Mouse (Mus musculus) kidney, postnatal 4 days (tissue): ENCODE data around the gene Cdkn2aipnl.

Experiments used
- DNase-seq, 2 experiments: peaks; one replicate each; pipeline ENCODE4 v3.0.0; 2021; ENCODE audit warnings: mixed read lengths in 2 of 2

Gene Cdkn2aipnl

GRCm38 (mm10) chr11:51949155-51949840 lies 18.2 kb upstream of the Cdkn2aipnl start:
- DNase-seq: no peak

- no peak for DNase-seq
Measured at GRCm38 (mm10) chr11:51949919-51950318, 17.5 kb upstream of the Cdkn2aipnl start.

- DNase-seq: peak; percentile 10 to 40
Measured at GRCm38 (mm10) chr11:51951861-51952420, 15.5 kb upstream of the Cdkn2aipnl start.

GRCm38 (mm10) chr11:51956112-51956511 lies 11.3 kb upstream of the Cdkn2aipnl start:
- no peak for DNase-seq

GRCm38 (mm10) chr11:51957760-51958159 lies 9.7 kb upstream of the Cdkn2aipnl start:
- DNase-seq: peak in 1 of 2 experiments; percentile 12

- no peak for DNase-seq
Measured at GRCm38 (mm10) chr11:51959511-51959910, 8.0 kb upstream of the Cdkn2aipnl start.

- DNase-seq: no peak
Measured at GRCm38 (mm10) chr11:51960061-51960460, 7.4 kb upstream of the Cdkn2aipnl start.

- DNase-seq: peak in 1 of 2 experiments; percentile 37
Measured at GRCm38 (mm10) chr11:51960967-51961471, 6.4 kb upstream of the Cdkn2aipnl start.

- DNase-seq: no peak
Measured at GRCm38 (mm10) chr11:51961761-51962160, 5.7 kb upstream of the Cdkn2aipnl start.

GRCm38 (mm10) chr11:51962277-51962676 lies 5.2 kb upstream of the Cdkn2aipnl start:
- no peak for DNase-seq

GRCm38 (mm10) chr11:51966651-51967050 lies 810 bp upstream of the Cdkn2aipnl start:
- no peak for DNase-seq

GRCm38 (mm10) chr11:51968896-51969295 lies 1.4 kb downstream of the Cdkn2aipnl start:
- no peak for DNase-seq

GRCm38 (mm10) chr11:51969511-51969910 lies 2.0 kb downstream of the Cdkn2aipnl start:
- no peak for DNase-seq

- no peak for DNase-seq
Measured at GRCm38 (mm10) chr11:51971644-51972043, 4.2 kb downstream of the Cdkn2aipnl start.

- peak; percentile 76 to 85 for DNase-seq
Measured at GRCm38 (mm10) chr11:51999611-52000289, 32.3 kb downstream of the Cdkn2aipnl start.

GRCm38 (mm10) chr11:52000290-52000962 lies 33.0 kb downstream of the Cdkn2aipnl start, which contains the start of gene Ube2b:
Gene Ube2b (minus strand): TSS chr11:52000762.
- peak; percentile 96 to 98 for DNase-seq

GRCm38 (mm10) chr11:52001341-52001740 lies 33.9 kb downstream of the Cdkn2aipnl start:
- DNase-seq: peak in 1 of 2 experiments; percentile 22

GRCm38 (mm10) chr11:52001861-52002260 lies 34.4 kb downstream of the Cdkn2aipnl start:
- no peak for DNase-seq

- DNase-seq: no peak
Measured at GRCm38 (mm10) chr11:52002842-52003504, 35.5 kb downstream of the Cdkn2aipnl start.

GRCm38 (mm10) chr11:52003505-52003771 lies 36.0 kb downstream of the Cdkn2aipnl start:
- DNase-seq: no peak

- peak; percentile 94 to 97 for DNase-seq
Measured at GRCm38 (mm10) chr11:52003772-52004528, 36.5 kb downstream of the Cdkn2aipnl start, which contains the start of gene Cdkl3. Gene Cdkl3 (plus strand): TSS chr11:52004221.

- no peak for DNase-seq
Measured at GRCm38 (mm10) chr11:52005586-52005985, 38.1 kb downstream of the Cdkn2aipnl start.
